Mouse (Mus musculus) bone marrow macrophage, adult 2 months (primary cell): ENCODE results near the gene Tex33.

Experiments
- CTCF ChIP-seq: IDR thresholded peaks from 2 replicates; pipeline ENCODE4 v1.5.1; 2012; ENCODE audit warnings: low read depth, mild to moderate bottlenecking, low read length, moderate library complexity
- POLR2A ChIP-seq: IDR thresholded peaks from 2 replicates; pipeline ENCODE4 v1.6.1; 2012; ENCODE audit warnings: mild to moderate bottlenecking, low read depth, low read length, borderline replicate concordance

DNA sequence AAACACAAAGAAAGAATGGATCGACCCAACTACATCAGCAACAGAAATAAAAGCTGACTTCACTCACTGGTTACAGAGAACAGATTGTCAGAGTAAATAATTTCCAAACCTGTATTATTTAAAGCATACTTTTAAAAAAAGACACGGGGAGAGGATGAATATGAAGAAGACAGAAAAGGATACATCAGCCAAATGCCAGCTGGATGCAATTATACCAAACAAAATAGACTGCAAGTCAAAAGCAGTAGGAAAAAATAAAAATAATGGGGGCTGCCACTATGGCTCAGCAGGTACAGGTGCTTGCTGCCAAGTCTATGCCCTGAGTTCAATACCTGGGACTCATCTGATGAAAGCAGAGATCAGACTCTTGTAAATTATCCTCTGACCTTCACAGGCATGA lies 15.5 kb downstream of the Tex33 start:
- TF ChIP-seq CTCF (no peak), POLR2A (no peak)
